Mouse (Mus musculus) adrenal gland, adult 8-10 months (tissue): ENCODE measurements at regions not wholly inside any gene's neighbourhood (a gene's known extent, or its start where the extent isn't known, plus 50 kb on each side); places are given as distances from the start of the nearest gene placed in this dataset.
"Not testable (repeated sequence)": the region's sequence is repeated elsewhere in the genome, so short reads cannot be mapped to it uniquely, and the experiment has no call there.

Source experiments
- DNase-seq: peaks from one replicate; pipeline ENCODE4 v3.0.0; 2022

GRCm38 (mm10) chr12:115566878-115567277, 480.6 kb upstream of the Zfp386 start:
- not testable (repeated sequence) for DNase-seq

GRCm38 (mm10) chr12:115592985-115593384, 454.5 kb upstream of the Zfp386 start:
- peak; percentile 5 for DNase-seq

GRCm38 (mm10) chr12:115603763-115604162, 443.8 kb upstream of the Zfp386 start:
- no peak for DNase-seq

GRCm38 (mm10) chr12:115604951-115605350, 442.6 kb upstream of the Zfp386 start:
- no peak for DNase-seq

- DNase-seq, result not testable (repeated sequence)
Observed at GRCm38 (mm10) chr12:115622564-115623233, 424.8 kb upstream of the Zfp386 start.

- no peak for DNase-seq
Observed at GRCm38 (mm10) chr12:115624221-115624620, 423.3 kb upstream of the Zfp386 start.

GRCm38 (mm10) chr12:115647599-115647998, 399.9 kb upstream of the Zfp386 start:
- no peak for DNase-seq

- not testable (repeated sequence) for DNase-seq
Observed at GRCm38 (mm10) chr12:115648161-115648560, 399.4 kb upstream of the Zfp386 start.

GRCm38 (mm10) chr12:115655781-115656180, 391.7 kb upstream of the Zfp386 start:
- DNase-seq, result no peak

GRCm38 (mm10) chr12:115664081-115664480, 383.4 kb upstream of the Zfp386 start:
- not testable (repeated sequence) for DNase-seq

- DNase-seq, result not testable (repeated sequence)
Observed at GRCm38 (mm10) chr12:115671683-115672082, 375.8 kb upstream of the Zfp386 start.

- no peak for DNase-seq
Observed at GRCm38 (mm10) chr12:115691801-115692200, 355.7 kb upstream of the Zfp386 start.

- not testable (repeated sequence) for DNase-seq
Observed at GRCm38 (mm10) chr12:115709813-115710212, 337.7 kb upstream of the Zfp386 start.

GRCm38 (mm10) chr12:115742039-115742438, 305.5 kb upstream of the Zfp386 start:
- not testable (repeated sequence) for DNase-seq

GRCm38 (mm10) chr12:115749586-115749985, 297.9 kb upstream of the Zfp386 start:
- DNase-seq, result not testable (repeated sequence)

GRCm38 (mm10) chr12:115753135-115753534, 294.4 kb upstream of the Zfp386 start:
- DNase-seq, result not testable (repeated sequence)

- not testable (repeated sequence) for DNase-seq
Observed at GRCm38 (mm10) chr12:115757526-115757925, 290.0 kb upstream of the Zfp386 start.

GRCm38 (mm10) chr12:115759041-115759440, 288.5 kb upstream of the Zfp386 start:
- DNase-seq, result not testable (repeated sequence)

- DNase-seq, result not testable (repeated sequence)
Observed at GRCm38 (mm10) chr12:115761766-115762165, 285.8 kb upstream of the Zfp386 start.

- not testable (repeated sequence) for DNase-seq
Observed at GRCm38 (mm10) chr12:115764939-115765479, 282.5 kb upstream of the Zfp386 start.

- not testable (repeated sequence) for DNase-seq
Observed at GRCm38 (mm10) chr12:115771176-115771575, 276.3 kb upstream of the Zfp386 start.

GRCm38 (mm10) chr12:115790369-115790768, 257.2 kb upstream of the Zfp386 start:
- DNase-seq, result not testable (repeated sequence)

GRCm38 (mm10) chr12:115802499-115802898, 245.0 kb upstream of the Zfp386 start:
- DNase-seq, result peak; percentile 3

- DNase-seq, result not testable (repeated sequence)
Observed at GRCm38 (mm10) chr12:115803675-115804074, 243.8 kb upstream of the Zfp386 start.
